Mouse (Mus musculus) midbrain, embryonic 15.5 days (tissue): ENCODE results near the gene Pik3cd. TPM values are rescaled to one million over a fixed set of nuclear protein-coding genes. Genes with fewer than 3 reads are reported as not detected.

Experiments
- ATAC-seq: fragments of 200-750 bp; cut with Nextera tagmentation; replicated peaks from 2 replicates; pipeline ENCODE4 v1.8.0; 2017; ENCODE audit warnings: moderate TSS enrichment
- H3K27ac ChIP-seq: fragments of 300-500 bp; sonication (generic); 2 replicates; pipeline ENCODE4 v1.5.1; 2015; ENCODE audit warnings: mild to moderate bottlenecking, inconsistent platforms
- H3K27me3 ChIP-seq: fragments of 300-500 bp; sonication (generic); replicated peaks from 2 replicates; pipeline ENCODE4 v1.6.1; 2015; ENCODE audit warnings: inconsistent platforms
- H3K36me3 ChIP-seq: fragments of 300-500 bp; sonication (generic); replicated peaks from 2 replicates; pipeline ENCODE4 v1.6.1; 2015; ENCODE audit warnings: inconsistent platforms
- H3K4me1 ChIP-seq: fragments of 300-500 bp; sonication (generic); 2 replicates; pipeline ENCODE4 v1.6.1; 2015; ENCODE audit warnings: inconsistent platforms
- H3K4me2 ChIP-seq: fragments of 300-500 bp; sonication (generic); 2 replicates; pipeline ENCODE4 v1.6.1; 2015; ENCODE audit warnings: inconsistent platforms, mild to moderate bottlenecking, moderate library complexity
- H3K4me3 ChIP-seq: fragments of 300-500 bp; sonication (generic); 2 replicates; pipeline ENCODE4 v1.5.1; 2015; ENCODE audit warnings: mild to moderate bottlenecking, inconsistent platforms
- H3K9ac ChIP-seq: fragments of 300-500 bp; sonication (generic); 2 replicates; pipeline ENCODE4 v1.6.1; 2015; ENCODE audit warnings: mild to moderate bottlenecking, inconsistent platforms
- H3K9me3 ChIP-seq: fragments of 300-500 bp; sonication (generic); 2 replicates; pipeline ENCODE4 v1.6.1; 2016; ENCODE audit warnings: inconsistent platforms
- WGBS: fragments of 180-500 bp; shearing (Covaris S2); methylation state at CpG from one replicate; pipeline ENCODE4 v1.1.7; 2015; ENCODE audit warnings: mixed read lengths; 5-methylcytosine and 5-hydroxymethylcytosine counted together
- polyA plus RNA-seq: library from polyadenylated mRNA; unstranded; fragments of >200 nt; fragmentation: Nextera tagmentation; extraction: Ambion mirVana; gene quantifications from 2 replicates; pipeline ENCODE4 v1.2.1, GENCODE M21; 2015

Pik3cd gene
- polyA plus RNA-seq, 1 experiment from 2014 or later, result 15.5 TPM

DNA sequence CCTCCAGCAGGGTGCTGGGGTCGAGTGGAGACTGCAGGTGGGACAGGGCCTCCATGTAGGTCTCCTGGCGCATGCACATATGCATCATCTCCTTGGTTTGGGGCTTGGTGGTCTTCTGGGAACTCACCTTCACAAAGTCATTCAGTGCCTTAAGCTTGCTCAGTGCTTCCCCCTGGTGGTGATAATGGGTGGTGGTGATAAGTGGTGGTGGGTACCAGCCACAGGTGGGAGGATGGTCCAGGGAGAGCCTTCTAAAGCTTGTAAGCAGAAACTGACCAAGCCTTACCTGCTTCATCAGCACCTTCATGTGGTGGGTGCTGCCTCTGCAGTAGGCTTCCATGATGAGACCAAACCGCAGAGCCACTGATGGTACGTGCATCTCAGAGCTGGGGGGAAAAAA, 48.1 kb downstream of the Pik3cd start:
- Histone ChIP-seq H3K9ac (no peak overlapping the region), H3K36me3 (peaks cover 42% of the 10 kb centered on the region), H3K27ac (no peak overlapping the region), H3K4me3 (no peak overlapping the region), H3K27me3 (no peaks in the 10 kb centered on the region), H3K4me2 (no peak overlapping the region), H3K9me3 (no peaks in the 10 kb centered on the region), H3K4me1 (no peaks in the 10 kb centered on the region)
- WGBS, result 92% methylated on average over 4 of the region's 4 CpGs
- no peak for ATAC-seq

- H3K27me3 ChIP-seq, result no peaks in the 10 kb centered on the region
- H3K27ac ChIP-seq, result no peak overlapping the region
- 0 out of 2 replicates have a peak, but pooled peaks have one; percentile 43 for ATAC-seq
- no peak overlapping the region for H3K4me2 ChIP-seq
- H3K9ac ChIP-seq, result no peak overlapping the region
- no peak overlapping the region for H3K4me3 ChIP-seq
- WGBS, result 71% methylated on average over 24 of the region's 24 CpGs
- H3K4me1 ChIP-seq, result no peaks in the 10 kb centered on the region
- H3K36me3 ChIP-seq, result peaks cover 52% of the 10 kb centered on the region
- no peaks in the 10 kb centered on the region for H3K9me3 ChIP-seq
These were observed 51.7 kb downstream of the Pik3cd start for GRCm38 (mm10) chr4:149650493-149651193.

DNA sequence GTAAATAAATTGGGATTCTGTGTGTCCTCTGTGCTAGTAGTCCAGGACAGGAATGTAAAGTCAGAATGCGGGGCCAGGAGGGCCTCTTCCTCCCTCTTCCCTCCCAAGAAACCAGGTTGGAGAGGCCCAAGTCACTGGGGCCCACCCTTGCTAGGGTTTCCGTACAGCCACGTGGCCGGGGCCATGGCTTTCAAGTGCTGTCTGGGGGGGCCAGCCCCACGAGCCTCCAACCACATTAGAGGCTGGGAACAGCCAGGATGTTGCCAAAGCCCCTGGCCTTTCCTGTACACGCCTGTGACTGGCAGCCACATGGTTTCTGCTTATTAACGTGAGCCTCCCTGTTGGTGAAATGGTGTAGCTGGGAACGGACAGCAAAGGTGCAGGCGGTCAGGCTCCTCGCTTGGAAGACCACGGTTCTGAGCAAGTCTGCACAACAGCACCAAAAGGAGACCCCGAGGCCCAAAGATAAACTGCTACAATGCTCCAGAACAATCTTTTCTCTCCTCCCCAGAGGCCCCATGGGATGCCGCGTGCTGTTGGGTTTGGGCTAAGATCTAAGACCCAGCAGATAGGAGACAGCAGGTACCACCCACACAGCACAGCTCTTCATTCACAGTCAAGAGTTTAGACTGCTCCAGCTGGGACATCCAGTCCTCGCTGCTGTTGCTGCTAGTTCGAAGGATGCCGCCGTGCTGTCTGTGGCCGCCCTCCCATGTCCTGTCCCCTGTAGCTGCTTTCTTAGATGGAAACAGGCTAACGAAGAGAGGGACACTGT, 54.2 kb downstream of the Pik3cd start:
- Histone ChIP-seq H3K36me3 (peaks cover 50% of the 10 kb centered on the region), H3K27ac (no peak overlapping the region), H3K27me3 (no peaks in the 10 kb centered on the region), H3K9me3 (no peaks in the 10 kb centered on the region), H3K9ac (no peak overlapping the region), H3K4me3 (no peak overlapping the region), H3K4me2 (no peak overlapping the region), H3K4me1 (no peaks in the 10 kb centered on the region)
- 90% methylated on average over 20 of the region's 20 CpGs for WGBS
- no peak for ATAC-seq

DNA sequence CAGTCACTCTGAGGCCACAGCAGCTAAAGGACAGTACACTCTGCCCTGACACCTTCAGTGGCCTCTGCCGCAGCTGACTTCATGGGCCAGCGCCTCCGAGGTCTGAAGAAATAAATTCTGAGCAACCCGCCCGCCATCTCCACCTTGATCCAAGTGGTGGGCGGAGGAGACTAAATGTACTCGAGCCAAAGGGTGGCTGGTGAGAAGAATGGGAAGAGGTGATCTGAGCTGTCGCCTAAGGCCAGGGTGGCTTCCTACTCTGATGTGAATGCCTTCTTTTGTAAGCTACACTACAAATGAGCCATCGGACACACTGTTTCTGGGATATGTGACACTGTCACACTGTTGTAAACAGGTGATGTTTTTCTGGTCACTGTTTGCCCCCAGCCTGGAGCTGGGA, 56.6 kb downstream of the Pik3cd start:
- H3K4me2 ChIP-seq, result no peak overlapping the region
- H3K27me3 ChIP-seq, result no peaks in the 10 kb centered on the region
- peaks cover 48% of the 10 kb centered on the region for H3K36me3 ChIP-seq
- no peaks in the 10 kb centered on the region for H3K4me1 ChIP-seq
- no peak overlapping the region for H3K27ac ChIP-seq
- no peak overlapping the region for H3K4me3 ChIP-seq
- H3K9ac ChIP-seq, result no peak overlapping the region
- 93% methylated on average over 9 of the region's 9 CpGs for WGBS
- no peaks in the 10 kb centered on the region for H3K9me3 ChIP-seq
- ATAC-seq, result no peak

DNA sequence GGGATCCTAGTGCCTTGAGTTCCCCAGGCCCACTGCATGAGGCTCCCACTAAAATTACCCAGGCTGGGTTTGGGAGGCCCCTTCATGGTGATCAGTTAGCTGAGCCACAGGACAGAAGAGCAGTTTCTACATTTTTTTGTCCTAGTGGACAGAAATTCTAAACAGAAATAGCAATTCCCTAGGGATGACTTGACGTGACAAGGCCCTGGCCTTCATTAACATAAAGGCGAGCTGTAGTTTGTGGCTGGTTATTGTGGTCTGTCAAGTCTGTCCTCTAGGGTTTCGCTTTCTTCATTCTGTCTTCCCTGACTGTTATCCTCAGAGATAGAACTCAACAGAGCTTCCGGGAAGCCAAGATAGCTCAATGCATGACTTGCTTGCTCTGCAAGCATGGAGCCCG, 60.4 kb downstream of the Pik3cd start:
- Histone ChIP-seq H3K4me3 (no peak overlapping the region), H3K9ac (no peak overlapping the region), H3K27ac (no peak overlapping the region), H3K36me3 (peaks cover 46% of the 10 kb centered on the region), H3K4me2 (no peak overlapping the region), H3K4me1 (no peaks in the 10 kb centered on the region), H3K27me3 (no peaks in the 10 kb centered on the region), H3K9me3 (no peaks in the 10 kb centered on the region)
- ATAC-seq, result no peak
- 78% methylated on average over 5 of the region's 5 CpGs for WGBS

DNA sequence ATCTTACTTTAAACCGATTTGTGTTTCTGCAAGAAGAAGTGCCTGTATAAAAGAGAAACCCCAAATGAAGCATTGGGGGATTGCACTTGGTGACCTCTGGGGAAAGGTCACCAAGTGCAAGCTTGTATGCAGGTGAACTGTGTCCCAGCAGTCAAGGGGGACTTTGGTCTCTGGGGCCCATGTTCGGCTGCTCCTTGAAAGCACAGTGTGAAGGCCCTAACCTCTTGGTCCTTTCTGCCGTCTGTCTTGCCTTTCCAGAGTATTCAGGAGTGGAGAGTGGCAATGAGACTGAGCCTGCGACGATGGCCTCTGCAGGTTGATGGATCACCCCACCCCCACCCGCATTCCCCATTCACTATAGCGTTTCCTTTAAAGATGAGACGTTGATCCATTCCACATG, 61.0 kb downstream of the Pik3cd start:
- H3K9me3 ChIP-seq, result no peaks in the 10 kb centered on the region
- no peak overlapping the region for H3K4me3 ChIP-seq
- no peak overlapping the region for H3K4me2 ChIP-seq
- no peak overlapping the region for H3K9ac ChIP-seq
- no peaks in the 10 kb centered on the region for H3K4me1 ChIP-seq
- peaks cover 51% of the 10 kb centered on the region for H3K36me3 ChIP-seq
- H3K27me3 ChIP-seq, result no peaks in the 10 kb centered on the region
- WGBS, result 75% methylated on average over 8 of the region's 8 CpGs
- no peak for ATAC-seq
- no peak overlapping the region for H3K27ac ChIP-seq

DNA sequence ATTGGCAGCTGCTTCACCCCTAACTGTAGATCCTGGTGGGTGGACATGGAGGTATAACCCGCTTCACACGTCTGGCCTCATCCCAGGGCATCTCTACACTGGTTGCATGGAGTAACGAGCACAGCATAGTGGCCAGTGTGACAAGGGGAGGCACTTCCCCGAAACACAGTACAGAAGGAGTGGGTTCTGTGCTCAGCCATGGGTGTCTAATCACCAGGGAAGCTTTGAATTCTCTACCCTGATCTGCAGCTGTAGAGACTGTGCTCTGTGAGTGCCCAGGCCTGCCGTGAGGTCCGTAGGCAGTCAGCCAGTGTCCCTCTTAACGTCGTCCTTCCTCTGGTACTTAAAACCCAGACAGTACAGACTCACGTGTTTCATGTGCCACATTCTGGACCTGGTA, 61.5 kb downstream of the Pik3cd start:
- Histone ChIP-seq H3K27ac (no peak overlapping the region), H3K4me2 (no peak overlapping the region), H3K4me1 (no peaks in the 10 kb centered on the region), H3K36me3 (peaks cover 52% of the 10 kb centered on the region), H3K9ac (no peak overlapping the region), H3K9me3 (no peaks in the 10 kb centered on the region), H3K4me3 (no peak overlapping the region), H3K27me3 (no peaks in the 10 kb centered on the region)
- no peak for ATAC-seq
- 58% methylated on average over 9 of the region's 9 CpGs for WGBS

- H3K4me3 ChIP-seq, result no peak overlapping the region
- no peak for ATAC-seq
- H3K9me3 ChIP-seq, result no peaks in the 10 kb centered on the region
- H3K4me2 ChIP-seq, result no peak overlapping the region
- H3K36me3 ChIP-seq, result peaks cover 52% of the 10 kb centered on the region
- WGBS, result 91% methylated on average over 7 of the region's 7 CpGs
- H3K9ac ChIP-seq, result no peak overlapping the region
- H3K27me3 ChIP-seq, result no peaks in the 10 kb centered on the region
- H3K4me1 ChIP-seq, result no peaks in the 10 kb centered on the region
- H3K27ac ChIP-seq, result no peak overlapping the region
These were observed 64.4 kb downstream of the Pik3cd start for GRCm38 (mm10) chr4:149637942-149638341.

DNA sequence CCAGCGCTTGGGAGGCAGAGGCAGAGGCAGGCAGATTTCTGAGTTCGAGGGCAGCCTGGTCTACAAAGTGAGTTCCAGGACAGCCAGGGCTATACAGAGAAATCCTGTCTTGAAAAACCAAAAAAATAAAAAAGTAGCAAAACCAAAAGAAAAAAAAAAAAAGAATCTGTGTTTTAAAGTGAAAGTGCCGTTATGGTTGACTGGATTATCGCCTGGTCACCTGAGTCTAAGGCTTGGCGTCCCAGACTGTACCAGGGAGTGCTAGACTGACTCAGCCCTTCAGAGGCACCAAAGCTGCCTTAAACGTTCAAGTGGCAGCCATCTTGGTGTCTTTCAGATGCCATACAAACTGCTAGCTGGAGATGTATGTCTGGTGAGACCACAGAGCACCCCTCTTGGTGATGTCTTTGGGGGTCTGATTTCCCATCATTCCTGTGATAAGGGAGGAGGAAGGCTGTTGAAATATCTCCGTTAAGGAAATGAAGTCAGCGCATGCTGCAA, 66.4 kb downstream of the Pik3cd start:
- Histone ChIP-seq H3K27ac (no peak overlapping the region), H3K9ac (no peak overlapping the region), H3K27me3 (no peaks in the 10 kb centered on the region), H3K9me3 (no peaks in the 10 kb centered on the region), H3K4me2 (no peak overlapping the region), H3K36me3 (peaks cover 58% of the 10 kb centered on the region), H3K4me3 (no peak overlapping the region), H3K4me1 (no peaks in the 10 kb centered on the region)
- WGBS, result 92% methylated on average over 8 of the region's 8 CpGs
- ATAC-seq, result no peak

DNA sequence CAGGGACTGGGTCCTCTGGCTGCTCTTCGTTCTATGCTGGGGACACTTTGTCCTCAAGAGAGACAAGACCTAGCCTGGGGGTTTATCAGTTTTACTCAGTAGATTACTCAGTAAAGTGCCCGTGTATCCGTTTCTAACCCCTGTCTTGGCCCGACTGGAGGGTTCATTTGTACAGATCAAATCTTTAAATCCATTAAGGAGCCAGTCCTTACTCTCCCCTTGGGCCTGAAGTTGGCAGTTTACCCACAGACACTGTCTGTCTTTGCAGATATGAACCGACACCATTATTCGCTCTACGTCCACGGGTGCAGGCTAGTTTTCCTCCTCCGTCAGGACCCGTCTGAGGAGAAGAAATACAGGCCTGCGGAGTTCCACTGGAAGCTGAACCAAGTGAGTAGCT, 67.4 kb downstream of the Pik3cd start:
- H3K9ac ChIP-seq, result no peak overlapping the region
- H3K27ac ChIP-seq, result no peak overlapping the region
- no peaks in the 10 kb centered on the region for H3K27me3 ChIP-seq
- no peaks in the 10 kb centered on the region for H3K4me1 ChIP-seq
- peaks cover 52% of the 10 kb centered on the region for H3K36me3 ChIP-seq
- no peak overlapping the region for H3K4me3 ChIP-seq
- 93% methylated on average over 11 of the region's 11 CpGs for WGBS
- H3K9me3 ChIP-seq, result no peaks in the 10 kb centered on the region
- H3K4me2 ChIP-seq, result no peak overlapping the region
- no peak for ATAC-seq

DNA sequence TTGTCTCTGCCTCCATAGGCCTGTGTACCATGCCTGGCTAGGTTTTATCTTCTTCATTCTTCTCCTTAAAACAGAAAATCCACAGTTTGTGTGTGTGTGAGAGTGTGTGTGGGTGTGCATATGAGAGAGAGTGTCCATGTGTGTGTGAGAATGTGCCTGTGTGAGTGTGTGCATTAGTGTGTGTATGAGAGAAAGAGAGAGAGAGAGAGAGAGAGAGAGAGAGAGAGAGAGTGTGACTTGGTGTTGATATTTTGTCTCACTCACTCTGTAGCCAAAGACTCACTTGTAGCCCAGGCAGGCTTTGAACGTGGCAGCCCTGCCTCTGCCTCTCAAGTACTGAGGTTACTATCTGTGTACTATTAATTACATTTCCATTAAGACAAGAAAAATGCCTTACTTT, 68.2 kb downstream of the Pik3cd start:
- Histone ChIP-seq H3K36me3 (peaks cover 54% of the 10 kb centered on the region), H3K9me3 (no peaks in the 10 kb centered on the region), H3K27me3 (no peaks in the 10 kb centered on the region), H3K4me1 (no peaks in the 10 kb centered on the region), H3K4me2 (no peak overlapping the region), H3K9ac (no peak overlapping the region), H3K4me3 (no peak overlapping the region), H3K27ac (no peak overlapping the region)
- WGBS, result 81% methylated on average over 1 of the region's 1 CpGs
- ATAC-seq, result no peak

DNA sequence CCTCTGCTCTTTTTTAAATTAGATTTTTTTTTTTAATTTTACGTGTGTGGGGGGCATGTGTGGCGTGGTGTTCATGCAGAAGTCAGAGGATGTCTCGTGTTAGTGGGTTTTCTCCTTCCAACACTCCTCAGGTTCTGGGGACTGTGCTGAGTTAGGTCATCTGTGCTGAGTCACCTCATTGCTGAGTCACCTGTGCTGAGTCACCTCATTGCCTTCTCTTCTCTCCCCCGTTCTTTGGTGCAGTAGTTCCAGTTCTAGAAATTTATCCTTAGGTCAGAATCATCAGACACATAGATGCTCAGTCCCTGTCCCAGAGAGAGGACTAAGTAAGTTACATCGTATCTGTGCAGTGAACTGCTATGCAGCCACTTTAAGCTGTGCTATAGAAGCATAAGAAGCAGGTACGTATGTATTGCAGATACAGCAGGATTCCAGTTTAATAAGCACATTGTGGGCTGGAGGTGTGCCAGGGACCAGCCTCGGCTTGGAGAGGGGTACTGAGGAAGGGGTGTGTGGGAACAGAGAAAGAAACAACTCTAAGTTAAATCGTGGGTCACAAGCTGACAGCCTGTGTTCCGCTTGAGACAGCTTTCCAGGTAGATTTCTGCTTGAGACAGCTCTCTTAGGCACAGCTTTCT, 69.6 kb downstream of the Pik3cd start:
- Histone ChIP-seq H3K27me3 (no peaks in the 10 kb centered on the region), H3K4me1 (no peaks in the 10 kb centered on the region), H3K36me3 (peaks cover 49% of the 10 kb centered on the region), H3K9ac (no peak overlapping the region), H3K4me2 (no peak overlapping the region), H3K27ac (no peak overlapping the region), H3K4me3 (no peak overlapping the region), H3K9me3 (no peaks in the 10 kb centered on the region)
- no peak for ATAC-seq
- 83% methylated on average over 9 of the region's 9 CpGs for whole genome bisulfite sequencing
